Mouse (Mus musculus) lung, embryonic 16.5 days (tissue): ENCODE results near the gene Sema6c. TPM values are rescaled to one million over a fixed set of nuclear protein-coding genes. Genes with fewer than 3 reads are reported as not detected.

ENCODE experiments used
- ATAC-seq: fragments of 200-750 bp; cut with Nextera tagmentation; 2 replicates; pipeline ENCODE4 v1.8.0; 2017; ENCODE audit warnings: low read depth, mild to moderate bottlenecking, moderate library complexity
- H3K27ac ChIP-seq: fragments of 300-500 bp; sonication (generic); 2 replicates; pipeline ENCODE4 v1.5.1; 2014; ENCODE audit warnings: mild to moderate bottlenecking, control low read depth, low read length
- H3K27me3 ChIP-seq: fragments of 300-500 bp; sonication (generic); 2 replicates; pipeline ENCODE4 v1.6.1; 2014; ENCODE audit warnings: low read depth, low read length, mixed read lengths; ENCODE audit not compliant: control insufficient read depth, insufficient read depth
- H3K36me3 ChIP-seq: fragments of 300-500 bp; sonication (generic); 2 replicates; pipeline ENCODE4 v1.6.1; 2014; ENCODE audit warnings: low read length; ENCODE audit not compliant: control insufficient read depth, insufficient read depth
- H3K4me1 ChIP-seq: fragments of 300-500 bp; sonication (generic); replicated peaks from 2 replicates; pipeline ENCODE4 v1.6.1; 2014; ENCODE audit warnings: low read length, mixed read lengths; ENCODE audit not compliant: control insufficient read depth, insufficient read depth
- H3K4me2 ChIP-seq: fragments of 300-500 bp; sonication (generic); 2 replicates; pipeline ENCODE4 v1.6.1; 2014; ENCODE audit warnings: low read depth, low read length, control low read depth
- H3K4me3 ChIP-seq: fragments of 300-500 bp; sonication (generic); 2 replicates; pipeline ENCODE4 v1.5.1; 2014; ENCODE audit warnings: mild to moderate bottlenecking, low read length, control low read depth
- H3K9ac ChIP-seq: fragments of 300-500 bp; sonication (generic); 2 replicates; pipeline ENCODE4 v1.6.1; 2014; ENCODE audit warnings: low read length, control low read depth
- H3K9me3 ChIP-seq: fragments of 300-500 bp; sonication (generic); 2 replicates; pipeline ENCODE4 v1.6.1; 2016; ENCODE audit warnings: low read length; ENCODE audit not compliant: control insufficient read depth
- WGBS: fragments of 180-500 bp; shearing (Covaris S2); extraction: QIAGEN DNeasy Blood & Tissue Kit; methylation state at CpG from one replicate; pipeline ENCODE4 v1.1.7; 2014; 5-methylcytosine and 5-hydroxymethylcytosine counted together
- microRNA-seq: library from miRNA; unstranded; fragments of <30 nt; microRNA quantifications from one replicate; pipeline ENCODE4, GENCODE M21; 2016
- polyA plus RNA-seq: library from polyadenylated mRNA; unstranded; fragments of >200 nt; fragmentation: Nextera tagmentation; extraction: Ambion mirVana; gene quantifications from 2 replicates; pipeline ENCODE4 v1.2.1, GENCODE M21; 2015

The Sema6c gene
- polyA plus RNA-seq, 1 experiment from 2014 or later, result 3.2 TPM

DNA sequence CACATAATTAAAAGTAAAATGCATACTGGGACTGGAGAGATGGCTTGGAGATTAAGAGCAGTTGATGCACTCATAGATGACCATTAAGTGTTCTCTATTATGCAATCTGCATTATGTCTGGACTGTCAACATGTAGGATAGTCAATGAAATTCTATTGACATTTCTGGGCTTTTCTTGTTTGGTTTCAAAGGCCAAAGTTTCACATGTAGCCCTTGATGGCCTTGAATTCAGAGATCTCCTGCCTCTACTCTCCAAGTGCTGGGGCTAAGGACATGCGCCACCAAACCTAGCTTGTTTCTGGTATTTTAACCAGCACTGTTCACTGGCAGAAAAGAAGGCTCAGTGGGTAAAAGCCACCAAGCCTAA lies 53.3 kb downstream of the Sema6c start:
- H3K27ac ChIP-seq, result no peak overlapping the region
- no peak for ATAC-seq
- H3K4me3 ChIP-seq, result no peak overlapping the region
- H3K27me3 ChIP-seq, result no peaks in the 10 kb centered on the region
- H3K9me3 ChIP-seq, result no peaks in the 10 kb centered on the region
- H3K4me2 ChIP-seq, result no peak overlapping the region
- no peak overlapping the region for H3K9ac ChIP-seq
- 91% methylated on average over 1 of the region's 1 CpGs for WGBS
- peaks cover 5% of the 10 kb centered on the region for H3K36me3 ChIP-seq
- peaks cover 7% of the 10 kb centered on the region for H3K4me1 ChIP-seq

DNA sequence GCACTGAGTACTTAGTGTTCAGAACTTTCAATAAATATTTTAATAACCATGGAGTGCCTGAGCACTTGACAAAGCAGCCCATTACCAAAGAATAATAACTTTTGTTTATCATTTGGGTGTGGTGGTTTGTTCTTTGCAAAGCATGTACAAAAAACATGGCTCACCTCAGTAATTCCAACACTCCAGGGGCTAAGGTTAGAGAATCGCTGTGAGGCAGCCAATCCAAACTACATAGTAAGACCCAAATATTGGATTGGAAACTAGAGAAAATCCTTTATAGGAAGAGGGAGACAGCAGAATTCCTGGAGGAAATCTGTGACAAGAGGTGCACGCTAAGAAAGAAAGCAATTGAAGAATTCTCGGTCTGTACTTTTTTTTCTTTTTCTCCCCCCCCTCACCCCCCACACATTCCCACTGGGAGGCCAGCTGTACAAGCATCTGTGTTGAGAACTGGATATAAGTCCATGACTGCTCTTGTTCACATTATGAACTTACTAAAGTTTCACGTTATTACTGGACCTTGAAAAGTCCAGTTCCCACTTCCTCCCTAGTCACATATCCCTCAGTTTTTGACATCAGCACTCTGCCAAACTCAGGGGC lies 56.5 kb downstream of the Sema6c start:
- peak; percentile 39 for ATAC-seq
- Histone ChIP-seq H3K36me3 (peaks cover 9% of the 10 kb centered on the region), H3K9ac (peak overlapping the region; percentile 99), H3K4me1 (peaks cover 7% of the 10 kb centered on the region), H3K4me2 (peak overlapping the region; percentile 59), H3K4me3 (peak overlapping the region; percentile 72), H3K27ac (peak overlapping the region; percentile 100), H3K27me3 (no peaks in the 10 kb centered on the region), H3K9me3 (no peaks in the 10 kb centered on the region)
- 6% methylated on average over 4 of the region's 4 CpGs for WGBS

DNA sequence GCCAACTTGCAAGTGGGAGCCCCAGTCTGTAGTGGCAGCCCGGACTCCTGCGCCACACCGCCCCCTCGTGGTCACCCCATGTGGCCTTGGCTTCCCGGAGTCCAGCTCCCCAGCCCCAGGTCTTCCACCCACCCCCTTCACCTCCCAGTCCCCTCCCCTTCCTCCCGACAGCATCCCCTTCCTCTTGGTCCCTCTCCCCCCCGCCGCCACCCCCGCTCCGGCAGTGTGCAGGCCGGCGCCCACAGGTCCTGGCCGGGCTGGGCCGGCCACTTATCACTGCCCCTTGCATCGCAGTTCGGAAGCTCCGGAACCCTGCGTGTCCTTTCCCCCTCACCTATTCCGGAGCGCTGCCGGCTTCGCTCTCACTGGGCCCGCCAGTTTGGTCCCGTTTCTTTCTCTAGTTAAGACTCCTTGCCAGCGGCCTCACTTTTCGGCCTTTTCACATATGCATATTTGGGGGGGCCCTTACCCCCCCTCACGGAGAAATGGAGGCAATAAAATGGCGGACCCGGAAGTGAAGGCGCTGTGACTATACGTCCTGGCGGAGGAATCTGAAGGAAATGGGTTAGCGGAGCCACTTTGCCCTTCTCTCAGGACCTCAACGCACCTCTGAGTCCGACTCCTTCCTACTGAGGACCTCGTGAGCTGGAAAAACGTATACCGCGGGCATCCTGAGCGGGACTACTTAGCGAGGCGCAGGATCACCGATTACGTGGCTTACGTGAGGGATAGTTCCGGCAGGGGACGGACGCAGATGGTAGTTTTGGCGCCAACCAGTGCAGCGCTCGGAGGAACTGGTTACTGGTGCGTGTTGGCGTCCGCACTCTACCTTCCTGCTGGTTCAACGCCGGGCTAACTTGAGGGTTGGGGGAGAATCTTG lies 57.2 kb downstream of the Sema6c start, which contains the start of gene Gabpb2:
Gene Gabpb2 (minus strand): TSS at position 662 of the 880 bp plus-strand sequence.
- peak within 1 kb of the TSS; percentile 59 for H3K4me2 ChIP-seq
- peaks cover 9% of the 10 kb centered on the region for H3K36me3 ChIP-seq
- ATAC-seq, result peak; percentile 94
- H3K9me3 ChIP-seq, result no peaks in the 10 kb centered on the region
- H3K27me3 ChIP-seq, result no peaks in the 10 kb centered on the region
- under 1% methylated on average over 51 of the region's 56 CpGs for WGBS
- H3K27ac ChIP-seq, result peak within 1 kb of the TSS; percentile 100
- peak within 1 kb of the TSS; percentile 72 for H3K4me3 ChIP-seq
- H3K9ac ChIP-seq, result peak within 1 kb of the TSS; percentile 99
- H3K4me1 ChIP-seq, result peaks cover 7% of the 10 kb centered on the region

DNA sequence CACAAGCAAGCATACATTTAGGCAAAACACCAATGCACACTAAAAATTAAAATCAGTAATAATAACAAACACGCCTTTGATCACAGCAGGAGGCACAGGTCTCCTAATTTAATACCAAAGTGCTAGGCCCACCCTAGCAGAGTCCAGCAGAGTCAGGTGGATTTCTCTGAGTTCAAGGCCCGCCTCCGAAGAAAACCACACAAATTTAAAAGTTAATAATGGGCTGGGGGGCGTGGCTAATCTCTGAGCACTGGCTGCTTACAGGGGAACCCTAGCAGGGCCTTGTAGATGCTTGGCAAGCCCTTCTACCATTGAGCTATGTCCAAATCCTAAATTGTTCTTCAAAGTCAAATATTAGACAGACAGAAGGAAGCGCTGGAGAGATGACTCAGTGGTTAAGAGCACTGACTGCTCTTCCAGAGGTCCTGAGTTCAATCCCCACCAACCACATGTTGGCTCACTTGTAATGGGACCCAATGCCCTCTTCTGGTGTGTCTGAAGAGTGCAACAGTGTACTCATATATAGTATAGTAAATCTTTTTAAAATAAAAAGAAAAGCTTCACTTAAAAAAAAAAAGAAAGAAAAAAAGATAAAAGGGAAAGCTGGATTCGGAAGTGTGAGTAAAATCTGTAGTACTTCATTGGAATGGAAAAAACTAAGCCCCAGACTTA lies 58.3 kb downstream of the Sema6c start:
- 70% methylated on average over 6 of the region's 6 CpGs for whole genome bisulfite sequencing

DNA sequence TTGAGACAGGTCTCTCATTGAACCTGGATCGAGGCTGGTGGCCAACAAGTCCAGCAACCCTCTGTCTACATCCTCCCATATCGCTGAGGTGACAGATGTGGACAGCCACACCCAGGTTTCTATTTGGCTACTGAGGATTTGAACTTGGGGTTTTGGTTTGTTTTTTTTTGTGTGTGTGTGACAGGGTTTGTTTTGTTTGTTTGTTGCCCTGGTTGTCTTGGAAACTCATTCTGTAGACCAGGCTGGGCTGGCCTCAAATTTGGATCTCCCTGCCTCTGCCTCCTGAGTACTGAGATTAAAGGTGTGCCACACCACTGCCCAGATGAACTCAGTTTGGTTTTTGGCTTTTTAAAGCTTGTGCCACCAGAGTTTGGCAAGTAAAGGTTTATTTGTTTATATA lies 62.8 kb downstream of the Sema6c start:
- Histone ChIP-seq H3K9me3 (no peaks in the 10 kb centered on the region), H3K4me3 (no peak overlapping the region), H3K4me2 (no peak overlapping the region), H3K27me3 (no peaks in the 10 kb centered on the region), H3K4me1 (peaks cover 13% of the 10 kb centered on the region), H3K27ac (no peak overlapping the region), H3K36me3 (peaks cover 18% of the 10 kb centered on the region), H3K9ac (no peak overlapping the region)
- 93% methylated on average over 2 of the region's 2 CpGs for WGBS
- no peak for ATAC-seq

More for the DNA sequence above, 58.3 kb downstream of the Sema6c start:
- ATAC-seq, result no peak
- H3K4me1 ChIP-seq, result peaks cover 7% of the 10 kb centered on the region
- peak overlapping the region; percentile 99 for H3K9ac ChIP-seq
- H3K4me2 ChIP-seq, result peak overlapping the region; percentile 59
- no peaks in the 10 kb centered on the region for H3K27me3 ChIP-seq
- H3K27ac ChIP-seq, result peak overlapping the region; percentile 100
- no peaks in the 10 kb centered on the region for H3K9me3 ChIP-seq
- H3K4me3 ChIP-seq, result peak overlapping the region; percentile 72
- peaks cover 14% of the 10 kb centered on the region for H3K36me3 ChIP-seq

Small RNAs within 50 kb of the gene (microRNA-seq; reads per million reads assigned to microRNA genes)
- gene Mir8099-1, result not detected

Other genes starting within 250 kb of the Sema6c start
- 341 and 430 TPM in 2 replicates for gene Selenbp1, start 227.4 kb upstream of the Sema6c start, polyA plus RNA-seq
- gene Rfx5, start 206.4 kb upstream of the Sema6c start, polyA plus RNA-seq, result 8.9 and 10.0 TPM in 2 replicates
- gene Pi4kb, start 185.7 kb upstream of the Sema6c start, polyA plus RNA-seq, result 25.1 and 25.7 TPM in 2 replicates
- gene Zfp687, start 145.0 kb upstream of the Sema6c start, polyA plus RNA-seq, result 23.3 and 23.6 TPM in 2 replicates
- 223 and 224 TPM in 2 replicates for gene Psmd4, start 117.8 kb upstream of the Sema6c start, polyA plus RNA-seq
- gene Pip5k1a, start 53.5 kb upstream of the Sema6c start, polyA plus RNA-seq, result 19.5 and 20.2 TPM in 2 replicates
- 152 and 156 TPM in 2 replicates for gene Vps72, start 49.4 kb upstream of the Sema6c start, polyA plus RNA-seq
- 2.7 and 4.4 TPM in 2 replicates for gene Tmod4, start 36.0 kb upstream of the Sema6c start, polyA plus RNA-seq
- gene Scnm1, start 26.4 kb upstream of the Sema6c start, polyA plus RNA-seq, result 69.9 and 79.0 TPM in 2 replicates
- gene Lysmd1, start 26.4 kb upstream of the Sema6c start, polyA plus RNA-seq, result 16.2 and 16.9 TPM in 2 replicates
- gene Tnfaip8l2, start 18.1 kb upstream of the Sema6c start, polyA plus RNA-seq, result 4.0 and 5.4 TPM in 2 replicates
- gene Gabpb2, start 57.5 kb downstream of the Sema6c start, polyA plus RNA-seq, result 10.0 and 10.2 TPM in 2 replicates
- 118 and 123 TPM in 2 replicates for gene Cdc42se1, start 68.3 kb downstream of the Sema6c start, polyA plus RNA-seq
- gene Mllt11, start 71.7 kb downstream of the Sema6c start, polyA plus RNA-seq, result 12.0 TPM in 2 replicates
- gene Gm128, start 81.1 kb downstream of the Sema6c start, polyA plus RNA-seq, result 0.29 and 0.50 TPM in 2 replicates
- 4.6 and 5.7 TPM in 2 replicates for gene Bnipl, start 90.7 kb downstream of the Sema6c start, polyA plus RNA-seq
- gene Mindy1, start 120.9 kb downstream of the Sema6c start, polyA plus RNA-seq, result 41.0 and 47.0 TPM in 2 replicates
- 23.2 and 23.9 TPM in 2 replicates for gene Prune1, start 121.6 kb downstream of the Sema6c start, polyA plus RNA-seq
- 1.7 and 2.0 TPM in 2 replicates for gene Anxa9, start 146.7 kb downstream of the Sema6c start, polyA plus RNA-seq
- gene Cers2, start 154.3 kb downstream of the Sema6c start, polyA plus RNA-seq, result 221 and 230 TPM in 2 replicates
- 35.4 and 38.4 TPM in 2 replicates for gene Setdb1, start 196.7 kb downstream of the Sema6c start, polyA plus RNA-seq
- not detected in 2 replicates for gene 4930558C23Rik, start 242.4 kb downstream of the Sema6c start, polyA plus RNA-seq